Mouse (Mus musculus): ENCODE measurements around the gene Bach2.

- TF ChIP-seq CTCF (IDR thresholded peaks at IDR 0.05; ENCODE audit: insufficient read depth, low read length) (no peak), POLR2A (IDR thresholded peaks at IDR 0.05; ENCODE audit: borderline replicate concordance, extremely low read depth, low read depth, low read length) (no peak)
Observed at GRCm38 (mm10) chr4:32326860-32327259, 88.3 kb downstream of the Bach2 start.
